Mouse (Mus musculus) left cerebral cortex, postnatal 25 days (tissue): ENCODE results near the gene Gstt3. TPM values are rescaled to one million over a fixed set of nuclear protein-coding genes. Genes with fewer than 3 reads are reported as not detected.

Experiments used
- DNase-seq, 2 experiments: peaks; one replicate each; pipeline ENCODE4 v3.0.0; 2022; ENCODE audit warnings: low spot score in 2 of 2, mixed read lengths in 1 of 2
- intact Hi-C: fragments of 180-260 bp; cut with DNase I; formaldehyde crosslinking; loops from one replicate; pipeline ENCODE4 v1.15.1; 2025
- total RNA-seq, 2 experiments: library from RNA; stranded (reverse); gene quantifications; 2 replicates each; pipeline ENCODE4 v1.2.3; 2021

Gene Gstt3
- total RNA-seq, 2 experiments from 2014 or later, result 1.1 to 1.4 TPM

DNA sequence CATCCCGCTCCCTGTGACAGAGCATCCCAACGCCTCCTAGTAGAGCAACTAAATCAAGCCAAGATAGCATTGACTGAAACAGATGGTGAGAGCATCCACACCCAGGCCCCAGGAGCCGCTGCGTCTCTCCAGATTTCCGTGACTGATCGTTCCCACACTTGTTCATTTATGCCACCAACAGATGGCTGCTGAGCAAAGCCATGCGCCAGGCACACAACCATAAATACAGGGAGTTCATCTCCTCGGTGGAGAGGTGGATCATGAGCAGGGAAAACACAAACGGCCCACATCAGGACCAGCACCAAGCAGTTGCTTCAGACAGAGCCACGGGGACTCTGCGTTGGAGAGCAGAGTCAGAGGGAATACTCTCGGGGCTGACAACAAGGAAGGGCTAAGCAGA is 37.8 kb downstream of the Gstt3 start:
- peak; percentile 71 to 96 for DNase-seq
- intact Hi-C loops, result loop anchor here (1.0 kb wide), 1 partner anchor 42 kb away; no protein-coding TSS in a partner anchor

DNA sequence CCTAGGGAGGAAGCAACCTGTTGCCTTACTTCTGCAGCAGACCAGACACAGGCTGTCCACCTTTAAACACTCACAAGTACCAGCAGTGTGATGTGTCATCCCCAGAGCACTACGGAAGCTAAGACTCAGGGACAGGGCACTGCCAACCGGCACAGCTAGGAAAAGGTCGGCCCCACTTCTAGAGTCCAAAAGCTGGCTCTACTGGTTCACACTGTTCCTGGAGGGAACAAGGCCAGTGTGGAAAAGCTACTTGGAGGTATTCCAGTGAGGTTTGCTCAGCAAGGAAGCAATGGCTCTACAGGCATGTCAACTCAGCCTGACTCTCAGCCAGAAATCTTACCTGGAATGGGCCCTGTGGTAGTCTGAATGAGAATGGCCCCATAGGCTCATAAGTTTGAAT is 40.3 kb downstream of the Gstt3 start:
- intact Hi-C loops, result no loop called here
- no peak for DNase-seq

DNA sequence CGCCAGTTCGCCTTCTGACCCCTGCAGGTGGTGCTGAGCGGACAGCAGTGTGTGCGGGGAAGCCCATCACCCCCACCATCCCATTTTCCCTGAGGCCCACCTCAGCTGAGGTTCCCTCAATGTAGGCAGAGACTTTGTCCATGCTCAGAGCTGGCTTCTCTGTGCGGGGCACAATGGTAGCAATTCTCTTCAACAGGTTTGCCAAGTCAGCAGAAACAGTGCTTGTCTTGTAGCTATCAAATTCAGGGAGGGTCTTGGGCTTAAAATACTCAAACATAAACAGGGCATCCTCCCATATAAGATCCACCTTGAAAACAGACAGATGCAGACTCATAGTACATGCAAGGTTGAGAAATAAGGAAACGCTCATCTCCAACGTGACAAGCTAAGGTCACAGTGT is 55.8 kb downstream of the Gstt3 start:
- intact Hi-C loops, result no loop called here
- no peak for DNase-seq

Other genes starting within 250 kb of the Gstt3 start
- 1 to 10 TPM; 9.1 to 9.2 TPM for gene Lrrc75b, start 221.1 kb downstream of the Gstt3 start, total RNA-seq
- 1 to 10 TPM; 2.2 to 4.2 TPM for gene Ggt1, start 219.8 kb downstream of the Gstt3 start, total RNA-seq
- gene Ggt5, start 192.1 kb downstream of the Gstt3 start, total RNA-seq, result 1 to 10 TPM; 2.6 to 2.8 TPM
- 1 to 10 TPM; 5.8 to 8.4 TPM for gene Susd2, start 137.4 kb downstream of the Gstt3 start, total RNA-seq
- 10 to 100 TPM; 69.4 to 69.7 TPM for gene Cabin1, start 17.1 kb downstream of the Gstt3 start, total RNA-seq
- 10 to 100 TPM; 36.1 to 43.6 TPM for gene Ddt, start 8.0 kb downstream of the Gstt3 start, total RNA-seq
- gene Gm20441, start 460 bp downstream of the Gstt3 start, total RNA-seq, result not detected
- 1 to 10 TPM; 6.2 to 7.0 TPM for gene Gstt1, start 17.2 kb upstream of the Gstt3 start, total RNA-seq
- gene Gstt4, start 41.1 kb upstream of the Gstt3 start, total RNA-seq, result not detected
- 1 to 10 TPM; 4.0 to 5.5 TPM for gene Gstt2, start 56.0 kb upstream of the Gstt3 start, total RNA-seq
- 100 to 1,000 TPM; 522 to 530 TPM for gene Mif, start 78.8 kb upstream of the Gstt3 start, total RNA-seq
- gene Derl3, start 112.0 kb upstream of the Gstt3 start, total RNA-seq, result 1 to 10 TPM; 2.8 to 3.4 TPM
- gene Smarcb1, start 140.2 kb upstream of the Gstt3 start, total RNA-seq, result 10 to 100 TPM; 75.2 to 81.8 TPM
- 100 to 1,000 TPM; 372 to 390 TPM for gene Chchd10, start 151.7 kb upstream of the Gstt3 start, total RNA-seq
- gene Mmp11, start 155.1 kb upstream of the Gstt3 start, total RNA-seq, result 1 to 10 TPM; 1.1 to 1.7 TPM
- not detected for gene Gm867, start 159.3 kb upstream of the Gstt3 start, total RNA-seq
- gene Vpreb3, start 161.6 kb upstream of the Gstt3 start, total RNA-seq, result not detected
- gene Gm5134, start 173.1 kb upstream of the Gstt3 start, total RNA-seq, result not detected